Mouse (Mus musculus): Measurements from ENCODE around the gene Apbb2. TPM values are rescaled to one million over a fixed set of nuclear protein-coding genes. Genes with fewer than 3 reads are reported as not detected.

The Apbb2 gene
- polyA plus RNA-seq, 1 experiment from 2014 or later, result 7.8 TPM

- Histone ChIP-seq H3K4me3 (ENCODE audit: inconsistent target) (no peak overlapping the region), H3K79me2 (ENCODE audit: inconsistent target) (no peaks in the 10 kb centered on the region)
- WGBS (ENCODE audit: missing documents), result 89% methylated on average over 6 of the region's 6 CpGs
These were observed 270.2 kb downstream of the Apbb2 start for GRCm38 (mm10) chr5:66348421-66348820.

DNA sequence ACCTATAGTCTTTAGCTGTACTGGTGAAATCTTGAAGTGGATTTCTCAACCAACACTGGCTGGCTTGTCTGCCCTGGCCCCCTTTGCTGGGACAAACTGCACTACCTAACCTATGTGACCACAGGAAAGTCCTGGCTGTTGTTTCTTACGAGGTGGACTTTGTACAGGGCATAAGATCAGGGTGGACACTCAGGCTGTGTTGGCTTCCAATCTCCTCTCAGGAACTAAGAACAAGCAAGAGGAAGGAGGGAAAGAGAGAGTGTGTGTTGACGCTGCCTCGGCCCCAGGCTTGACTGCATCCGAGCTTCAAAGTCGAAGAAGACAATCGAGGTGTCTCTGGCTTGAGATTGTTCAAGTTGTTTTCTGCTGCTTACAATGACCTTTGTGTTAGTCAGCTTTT, 271.8 kb downstream of the Apbb2 start:
- H3K79me2 ChIP-seq (ENCODE audit: inconsistent target), result no peaks in the 10 kb centered on the region
- H3K27ac ChIP-seq, result no peak overlapping the region
- no peak overlapping the region for H3K4me3 ChIP-seq (ENCODE audit: inconsistent target)
- 98% methylated on average over 6 of the region's 6 CpGs for WGBS (ENCODE audit: missing documents)
- no peaks in the 10 kb centered on the region for H3K36me3 ChIP-seq (ENCODE audit: inconsistent target)

More at GRCm38 (mm10) chr5:66348421-66348820, 270.2 kb downstream of the Apbb2 start:
- H3K27ac ChIP-seq, result no peak overlapping the region
- no peaks in the 10 kb centered on the region for H3K36me3 ChIP-seq (ENCODE audit: inconsistent target)

GRCm38 (mm10) chr5:66345140-66345539, 273.4 kb downstream of the Apbb2 start:
- Histone ChIP-seq H3K4me3 (ENCODE audit: inconsistent target) (no peak overlapping the region), H3K36me3 (ENCODE audit: inconsistent target) (no peaks in the 10 kb centered on the region), H3K79me2 (ENCODE audit: inconsistent target) (no peaks in the 10 kb centered on the region), H3K27ac (no peak overlapping the region)
- WGBS (ENCODE audit: missing documents), result 51% methylated on average over 3 of the region's 3 CpGs

- Histone ChIP-seq H3K4me3 (ENCODE audit: inconsistent target) (no peak overlapping the region), H3K79me2 (ENCODE audit: inconsistent target) (no peaks in the 10 kb centered on the region), H3K27ac (no peak overlapping the region), H3K36me3 (ENCODE audit: inconsistent target) (no peaks in the 10 kb centered on the region)
- 75% methylated on average over 2 of the region's 2 CpGs for WGBS (ENCODE audit: missing documents)
These were observed 274.4 kb downstream of the Apbb2 start for GRCm38 (mm10) chr5:66344182-66344581.

DNA sequence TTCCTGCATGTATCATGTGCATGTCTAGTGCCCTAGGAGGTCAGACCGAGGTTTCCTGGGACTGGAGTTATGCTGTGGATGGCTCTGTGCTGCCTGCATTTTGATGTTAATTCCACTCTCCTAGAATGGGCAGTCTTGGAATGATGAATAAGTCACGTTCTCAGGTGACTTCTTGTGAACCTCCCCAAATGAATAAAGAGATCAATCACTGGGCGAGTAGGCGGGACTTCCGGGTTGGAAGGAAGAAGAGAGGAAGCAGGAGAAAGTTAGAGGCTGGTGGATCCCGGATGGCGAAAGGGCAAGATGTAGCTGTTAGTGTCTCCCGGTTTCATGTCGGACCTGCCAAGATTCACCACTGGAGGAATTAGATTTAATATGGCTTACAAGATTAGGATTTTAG, 276.3 kb downstream of the Apbb2 start:
- 80% methylated on average over 9 of the region's 9 CpGs for WGBS (ENCODE audit: missing documents)
- Histone ChIP-seq H3K36me3 (ENCODE audit: inconsistent target) (no peaks in the 10 kb centered on the region), H3K4me3 (ENCODE audit: inconsistent target) (no peak overlapping the region), H3K79me2 (ENCODE audit: inconsistent target) (no peaks in the 10 kb centered on the region), H3K27ac (no peak overlapping the region)

DNA sequence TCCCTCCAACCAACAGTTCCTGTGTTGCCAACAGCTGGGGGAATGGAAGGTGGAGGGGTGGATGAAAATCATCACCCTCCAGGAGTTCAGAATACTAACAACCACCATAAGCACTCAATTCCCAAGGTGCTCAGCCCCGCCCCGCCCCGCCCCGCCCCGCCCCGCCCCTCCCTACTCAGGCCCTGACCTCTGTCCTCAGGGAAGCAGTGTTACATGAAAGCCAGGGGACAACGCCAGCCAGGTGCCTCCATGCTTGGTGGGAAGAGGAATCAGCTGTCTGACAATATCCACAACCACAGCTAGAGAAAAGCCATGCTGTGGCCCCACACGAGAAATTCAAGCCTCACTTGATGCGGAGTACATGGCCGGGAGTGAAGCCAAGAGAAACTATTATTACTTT, 276.7 kb downstream of the Apbb2 start:
- Histone ChIP-seq H3K4me3 (ENCODE audit: inconsistent target) (no peak overlapping the region), H3K79me2 (ENCODE audit: inconsistent target) (no peaks in the 10 kb centered on the region), H3K36me3 (ENCODE audit: inconsistent target) (no peaks in the 10 kb centered on the region), H3K27ac (no peak overlapping the region)
- 95% methylated on average over 5 of the region's 10 CpGs for WGBS (ENCODE audit: missing documents)

- no peaks in the 10 kb centered on the region for H3K36me3 ChIP-seq (ENCODE audit: inconsistent target)
- no peaks in the 10 kb centered on the region for H3K79me2 ChIP-seq (ENCODE audit: inconsistent target)
- no peak overlapping the region for H3K4me3 ChIP-seq (ENCODE audit: inconsistent target)
- no peak overlapping the region for H3K27ac ChIP-seq
- 93% methylated on average over 17 of the region's 17 CpGs for WGBS (ENCODE audit: missing documents)
These were observed 278.1 kb downstream of the Apbb2 start for GRCm38 (mm10) chr5:66340356-66341102.

GRCm38 (mm10) chr5:66338583-66338982, 280.0 kb downstream of the Apbb2 start:
- H3K4me3 ChIP-seq (ENCODE audit: inconsistent target), result no peak overlapping the region
- no peaks in the 10 kb centered on the region for H3K79me2 ChIP-seq (ENCODE audit: inconsistent target)
- H3K36me3 ChIP-seq (ENCODE audit: inconsistent target), result no peaks in the 10 kb centered on the region
- WGBS (ENCODE audit: missing documents), result 41% methylated on average over 7 of the region's 7 CpGs
- no peak overlapping the region for H3K27ac ChIP-seq

DNA sequence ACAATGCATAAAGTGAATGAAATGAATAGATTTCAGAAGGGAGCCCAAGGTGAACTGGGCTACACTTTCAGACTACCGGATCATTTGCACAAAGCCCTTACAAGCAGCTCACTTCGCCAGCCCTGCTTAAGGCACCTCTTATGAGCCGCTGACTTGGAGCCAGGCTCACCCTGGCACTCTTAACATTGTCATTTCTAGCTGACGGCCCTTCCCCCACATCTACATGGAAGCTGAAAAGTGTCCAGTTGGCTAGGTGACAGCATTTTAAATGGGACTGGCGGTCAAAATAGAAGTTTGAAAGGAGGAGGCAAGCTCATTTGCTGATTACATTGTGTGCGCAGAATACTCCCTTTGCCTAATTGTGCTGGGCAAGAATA, 280.6 kb downstream of the Apbb2 start:
- no peaks in the 10 kb centered on the region for H3K79me2 ChIP-seq (ENCODE audit: inconsistent target)
- WGBS (ENCODE audit: missing documents), result 27% methylated on average over 6 of the region's 6 CpGs
- H3K27ac ChIP-seq, result no peak overlapping the region
- H3K4me3 ChIP-seq (ENCODE audit: inconsistent target), result no peak overlapping the region
- no peaks in the 10 kb centered on the region for H3K36me3 ChIP-seq (ENCODE audit: inconsistent target)

DNA sequence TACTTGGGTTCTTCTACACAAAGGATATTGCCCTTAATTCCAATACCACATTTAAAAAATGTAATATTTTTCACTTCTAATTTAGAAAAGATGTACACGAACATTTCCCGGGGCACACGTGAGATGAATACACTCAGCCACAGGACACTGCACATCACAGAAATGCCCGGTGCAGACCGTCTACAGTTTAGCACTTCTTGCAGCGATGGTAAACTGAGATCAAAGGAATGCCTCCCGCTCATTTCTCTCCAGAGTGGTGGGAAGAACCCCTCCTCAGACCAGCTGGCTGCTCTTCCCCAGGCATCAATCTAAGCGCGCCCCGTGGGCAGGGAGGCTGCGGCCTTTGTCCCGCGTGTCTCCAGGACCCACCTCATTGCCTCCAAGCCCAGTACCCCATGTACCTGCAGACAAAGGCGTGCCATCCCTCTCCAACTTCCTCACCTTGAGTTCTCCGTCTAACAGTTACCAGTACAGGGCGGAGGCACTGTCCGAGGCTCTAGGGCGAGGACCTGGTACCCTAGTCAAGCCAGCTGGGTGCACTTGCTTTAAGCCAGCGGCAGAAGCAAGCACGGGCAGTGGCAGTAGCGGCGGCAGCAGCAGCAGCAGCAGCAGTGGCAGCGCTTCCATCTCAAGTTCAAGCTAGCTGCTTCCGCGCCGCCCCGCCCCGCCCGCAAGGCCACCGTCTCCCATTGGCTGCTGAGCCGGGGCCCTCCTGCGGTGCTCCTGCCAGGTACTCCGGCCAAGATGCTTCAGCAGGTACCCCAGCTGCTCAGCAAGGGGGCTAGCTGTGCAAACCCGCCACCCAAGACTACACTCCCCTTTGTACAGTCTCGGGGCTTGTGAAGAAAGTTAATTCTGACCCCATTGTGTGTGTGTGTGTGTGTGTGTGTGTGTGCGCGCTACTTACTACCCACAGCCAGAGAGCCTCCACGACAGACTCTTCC, 281.3 kb downstream of the Apbb2 start:
- Histone ChIP-seq H3K27ac (no peak overlapping the region), H3K4me3 (ENCODE audit: inconsistent target) (no peak overlapping the region), H3K79me2 (ENCODE audit: inconsistent target) (no peaks in the 10 kb centered on the region), H3K36me3 (ENCODE audit: inconsistent target) (no peaks in the 10 kb centered on the region)
- WGBS (ENCODE audit: missing documents), result 14% methylated on average over 37 of the region's 38 CpGs

DNA sequence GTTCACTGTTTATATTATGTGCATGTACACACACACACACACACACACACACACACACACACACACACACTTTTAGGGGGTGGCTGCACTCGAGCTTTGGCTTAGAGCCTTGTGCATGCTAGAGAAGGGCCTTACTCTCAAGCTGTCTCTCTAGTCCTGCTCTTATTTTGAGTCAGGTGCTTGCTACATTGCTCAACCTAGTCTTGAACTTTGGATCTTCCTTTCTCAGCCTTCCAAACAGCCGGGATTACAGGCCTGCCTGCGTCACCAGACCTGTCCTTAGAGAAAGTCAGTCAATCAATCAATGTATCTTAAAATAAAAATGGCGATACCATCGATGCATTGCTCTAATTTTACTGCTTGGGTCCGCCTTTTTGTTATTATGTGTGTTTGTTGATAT, 287.8 kb downstream of the Apbb2 start:
- Histone ChIP-seq H3K36me3 (ENCODE audit: inconsistent target) (no peaks in the 10 kb centered on the region), H3K4me3 (ENCODE audit: inconsistent target) (no peak overlapping the region), H3K27ac (no peak overlapping the region), H3K79me2 (ENCODE audit: inconsistent target) (no peaks in the 10 kb centered on the region)
- 88% methylated on average over 6 of the region's 6 CpGs for WGBS (ENCODE audit: missing documents)

DNA sequence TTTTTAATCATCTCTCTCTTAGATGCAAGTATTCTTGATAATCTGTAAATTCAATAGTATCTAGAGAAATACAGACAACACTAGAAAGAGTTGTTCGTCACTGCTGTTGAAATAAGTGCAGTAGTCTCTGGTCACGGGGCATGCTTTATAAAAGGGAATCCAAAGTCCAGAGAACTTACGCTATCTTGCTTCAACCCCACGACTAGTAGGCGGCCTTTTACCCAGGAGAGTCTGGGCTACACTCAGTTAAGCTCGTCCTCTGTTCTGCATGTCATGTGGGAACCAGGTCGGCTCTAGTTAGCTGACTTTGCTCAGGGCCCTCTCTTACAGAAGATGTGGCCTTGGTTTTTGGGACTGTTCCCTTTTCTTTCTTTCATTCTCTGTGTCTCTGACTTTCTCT, 289.8 kb downstream of the Apbb2 start:
- Histone ChIP-seq H3K4me3 (ENCODE audit: inconsistent target) (no peak overlapping the region), H3K27ac (no peak overlapping the region), H3K36me3 (ENCODE audit: inconsistent target) (no peaks in the 10 kb centered on the region), H3K79me2 (ENCODE audit: inconsistent target) (no peaks in the 10 kb centered on the region)
- WGBS (ENCODE audit: missing documents), result 91% methylated on average over 7 of the region's 7 CpGs

GRCm38 (mm10) chr5:66327949-66328726, 290.4 kb downstream of the Apbb2 start:
- no peak overlapping the region for H3K27ac ChIP-seq
- no peak overlapping the region for H3K4me3 ChIP-seq (ENCODE audit: inconsistent target)
- H3K36me3 ChIP-seq (ENCODE audit: inconsistent target), result no peaks in the 10 kb centered on the region
- 95% methylated on average over 19 of the region's 19 CpGs for WGBS (ENCODE audit: missing documents)
- no peaks in the 10 kb centered on the region for H3K79me2 ChIP-seq (ENCODE audit: inconsistent target)

GRCm38 (mm10) chr5:66326395-66326794, 292.2 kb downstream of the Apbb2 start:
- H3K36me3 ChIP-seq (ENCODE audit: inconsistent target), result no peaks in the 10 kb centered on the region
- no peaks in the 10 kb centered on the region for H3K79me2 ChIP-seq (ENCODE audit: inconsistent target)
- H3K27ac ChIP-seq, result no peak overlapping the region
- 76% methylated on average over 7 of the region's 7 CpGs for WGBS (ENCODE audit: missing documents)
- no peak overlapping the region for H3K4me3 ChIP-seq (ENCODE audit: inconsistent target)
